Mouse (Mus musculus): ENCODE data around the gene Grap. TPM values are rescaled to one million over a fixed set of nuclear protein-coding genes. Genes with fewer than 3 reads are reported as not detected.
"Not testable (repeated sequence)": the region's sequence is repeated elsewhere in the genome, so short reads cannot be mapped to it uniquely, and the experiment has no call there.

Gene Grap
- polyA plus RNA-seq, 1 experiment from 2014 or later = 12.0 TPM

DNA sequence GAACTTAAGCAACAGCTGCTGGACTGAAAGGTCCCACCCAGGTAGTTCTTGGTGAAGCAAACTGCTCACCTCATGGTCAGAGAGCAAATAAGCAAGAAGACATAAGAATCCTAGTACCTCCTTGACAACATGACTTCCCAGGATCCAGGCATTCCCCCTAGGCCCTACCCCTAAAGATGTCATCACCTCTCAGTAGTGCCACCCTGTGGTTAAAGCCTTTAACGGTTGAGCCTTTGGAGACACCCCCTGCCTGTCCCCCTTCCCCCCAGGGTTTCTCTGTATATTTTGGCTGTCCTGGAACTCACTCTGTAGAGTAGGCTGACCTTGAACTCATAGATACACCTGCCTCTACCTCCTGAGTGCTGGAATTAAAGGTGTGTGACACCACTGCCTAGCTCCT lies 15.7 kb upstream of the Grap start:
- H3K36me3 ChIP-seq (ENCODE audit: control insufficient read depth, insufficient read depth, low read length) = no peaks in the 10 kb centered on the region
- no peak overlapping the region for H3K4me2 ChIP-seq (ENCODE audit: low read length)
- H3K4me3 ChIP-seq (ENCODE audit: low read length) = no peak overlapping the region
- WGBS = 38% methylated on average over 1 of the region's 1 CpGs
- no peaks in the 10 kb centered on the region for H3K9me3 ChIP-seq (ENCODE audit: control insufficient read depth, low read length)
- H3K27me3 ChIP-seq (replicated peaks; ENCODE audit: control insufficient read depth, insufficient read depth, low read length) = no peaks in the 10 kb centered on the region
- H3K27ac ChIP-seq (ENCODE audit: low read depth, low read length) = no peak overlapping the region
- H3K4me1 ChIP-seq (ENCODE audit: control insufficient read depth, insufficient read depth, low read depth, low read length) = no peaks in the 10 kb centered on the region
- no peak overlapping the region for H3K9ac ChIP-seq (ENCODE audit: low read depth, low read length)
- no peak for ATAC-seq

DNA sequence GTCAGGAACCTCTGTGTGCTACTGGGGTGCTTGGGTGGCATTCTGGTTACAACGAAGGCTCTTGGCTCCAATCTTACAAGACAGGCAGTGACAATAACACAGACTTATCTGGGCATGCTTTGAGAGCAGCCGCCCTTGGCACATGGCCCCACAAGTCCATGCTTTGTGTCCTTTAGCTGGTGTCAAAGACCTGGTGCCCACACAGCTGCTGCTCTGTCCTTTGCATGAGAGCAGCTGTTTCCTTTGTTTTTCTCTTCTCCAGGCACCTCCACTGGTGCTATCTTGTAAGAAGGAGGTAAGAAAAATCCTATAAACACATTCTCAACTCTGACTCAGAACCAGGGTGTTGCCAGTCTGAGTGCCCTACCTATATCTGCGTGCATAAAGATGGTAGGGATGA lies 15.2 kb upstream of the Grap start:
- Histone ChIP-seq H3K9me3 (ENCODE audit: control insufficient read depth, low read length) (no peaks in the 10 kb centered on the region), H3K27me3 (replicated peaks; ENCODE audit: control insufficient read depth, insufficient read depth, low read length) (no peaks in the 10 kb centered on the region), H3K4me1 (ENCODE audit: control insufficient read depth, insufficient read depth, low read depth, low read length) (no peaks in the 10 kb centered on the region), H3K4me2 (ENCODE audit: low read length) (no peak overlapping the region), H3K4me3 (ENCODE audit: low read length) (no peak overlapping the region), H3K9ac (ENCODE audit: low read depth, low read length) (no peak overlapping the region), H3K27ac (ENCODE audit: low read depth, low read length) (no peak overlapping the region), H3K36me3 (ENCODE audit: control insufficient read depth, insufficient read depth, low read length) (no peaks in the 10 kb centered on the region)
- ATAC-seq = no peak
- WGBS = 95% methylated on average over 3 of the region's 3 CpGs

DNA sequence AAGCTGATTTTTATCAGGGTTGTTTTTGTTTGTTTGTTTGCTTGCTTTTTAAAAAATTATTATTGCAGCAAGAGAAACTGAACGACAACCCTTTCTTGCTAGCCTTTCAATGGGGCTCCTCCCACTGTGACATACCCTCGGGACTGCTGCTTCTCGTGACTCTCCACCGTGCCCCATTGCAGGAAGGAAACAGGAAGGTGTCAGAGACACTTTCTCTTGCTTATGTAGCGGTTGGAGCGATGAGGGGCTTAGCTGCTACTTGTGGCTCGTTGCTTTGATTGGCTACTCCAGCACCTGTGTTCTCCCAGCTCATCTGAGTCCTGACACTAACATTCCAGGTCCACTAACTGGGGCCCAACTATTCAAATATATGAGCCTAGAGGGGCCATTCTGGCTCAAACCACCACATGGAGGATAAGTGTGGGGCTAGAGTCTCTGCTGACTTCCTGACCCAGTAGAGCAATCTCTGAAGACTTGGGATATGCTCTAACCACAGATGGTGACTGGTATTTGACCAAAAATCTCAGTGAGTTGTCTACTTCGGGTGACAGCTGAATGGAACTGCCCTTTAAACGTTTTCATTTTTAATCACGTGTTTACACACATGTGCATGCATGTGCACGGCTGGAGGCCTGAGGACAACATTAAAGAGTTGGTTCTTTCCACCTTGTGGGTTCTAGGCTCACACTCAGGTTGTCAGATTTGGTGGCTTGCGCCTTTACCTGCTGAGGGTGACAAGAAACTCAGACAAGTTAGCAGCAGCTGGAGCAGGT lies 14.1 kb upstream of the Grap start:
- WGBS = 81% methylated on average over 12 of the region's 12 CpGs
- no peaks in the 10 kb centered on the region for H3K4me1 ChIP-seq (ENCODE audit: control insufficient read depth, insufficient read depth, low read depth, low read length)
- H3K36me3 ChIP-seq (ENCODE audit: control insufficient read depth, insufficient read depth, low read length) = no peaks in the 10 kb centered on the region
- H3K4me3 ChIP-seq (ENCODE audit: low read length) = no peak overlapping the region
- no peak for ATAC-seq
- no peaks in the 10 kb centered on the region for H3K27me3 ChIP-seq (replicated peaks; ENCODE audit: control insufficient read depth, insufficient read depth, low read length)
- H3K9me3 ChIP-seq (ENCODE audit: control insufficient read depth, low read length) = no peaks in the 10 kb centered on the region
- no peak overlapping the region for H3K27ac ChIP-seq (ENCODE audit: low read depth, low read length)
- H3K9ac ChIP-seq (ENCODE audit: low read depth, low read length) = no peak overlapping the region
- no peak overlapping the region for H3K4me2 ChIP-seq (ENCODE audit: low read length)

DNA sequence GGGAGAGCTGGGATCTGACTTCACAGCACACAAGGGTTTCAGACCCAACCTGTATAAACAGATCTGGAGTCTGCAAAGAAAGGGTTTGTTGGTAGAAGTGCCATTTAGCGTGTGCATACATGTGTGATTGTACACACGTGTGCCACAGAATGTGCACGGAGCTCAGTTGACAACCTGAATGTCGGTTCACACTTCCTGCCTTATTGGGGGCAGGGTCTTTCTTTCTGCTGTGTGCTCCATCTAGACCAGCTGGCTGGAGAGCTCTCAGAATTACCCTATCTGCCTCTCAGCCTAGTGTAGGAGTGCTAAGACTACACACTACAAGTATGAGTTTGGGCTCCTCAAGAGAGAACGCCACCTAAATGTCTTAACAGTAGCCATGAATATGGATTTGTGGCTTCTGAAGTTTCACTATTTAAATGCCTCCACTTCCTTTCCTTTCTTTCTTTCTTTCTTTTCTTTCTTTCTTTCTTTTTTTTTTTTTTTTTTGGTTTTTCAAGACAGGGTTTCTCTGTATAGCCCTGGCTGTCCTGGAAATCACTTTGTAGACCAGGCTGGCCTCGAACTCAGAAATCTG lies 13.4 kb upstream of the Grap start:
- WGBS = 93% methylated on average over 6 of the region's 6 CpGs
- no peak for ATAC-seq
- Histone ChIP-seq H3K9ac (ENCODE audit: low read depth, low read length) (no peak overlapping the region), H3K36me3 (ENCODE audit: control insufficient read depth, insufficient read depth, low read length) (no peaks in the 10 kb centered on the region), H3K4me1 (ENCODE audit: control insufficient read depth, insufficient read depth, low read depth, low read length) (no peaks in the 10 kb centered on the region), H3K9me3 (ENCODE audit: control insufficient read depth, low read length) (no peaks in the 10 kb centered on the region), H3K27ac (ENCODE audit: low read depth, low read length) (no peak overlapping the region), H3K4me2 (ENCODE audit: low read length) (no peak overlapping the region), H3K27me3 (replicated peaks; ENCODE audit: control insufficient read depth, insufficient read depth, low read length) (no peaks in the 10 kb centered on the region), H3K4me3 (ENCODE audit: low read length) (no peak overlapping the region)

DNA sequence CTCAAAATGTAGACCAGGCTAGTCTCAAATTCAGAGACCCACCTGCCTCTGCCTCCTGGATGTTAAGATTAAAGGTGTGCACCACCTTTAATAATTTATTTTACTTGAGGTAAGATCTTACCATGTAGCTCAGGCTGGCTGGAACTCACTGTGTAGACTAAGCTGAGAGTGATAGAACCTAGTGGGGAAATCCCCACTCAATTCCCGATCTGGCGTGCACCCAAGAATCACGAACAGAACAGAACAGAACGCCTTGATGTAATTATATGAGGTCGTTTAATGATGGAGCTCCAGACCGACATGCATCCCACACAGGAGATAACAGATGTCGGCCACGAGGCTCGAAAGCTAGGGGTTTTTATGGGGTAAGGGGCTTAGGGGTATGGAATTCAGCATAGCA lies 12.5 kb upstream of the Grap start:
- H3K4me1 ChIP-seq (ENCODE audit: control insufficient read depth, insufficient read depth, low read depth, low read length); H3K4me3 ChIP-seq (ENCODE audit: low read length); H3K27me3 ChIP-seq (replicated peaks; ENCODE audit: control insufficient read depth, insufficient read depth, low read length); H3K9ac ChIP-seq (ENCODE audit: low read depth, low read length); H3K4me2 ChIP-seq (ENCODE audit: low read length); H3K9me3 ChIP-seq (ENCODE audit: control insufficient read depth, low read length); H3K27ac ChIP-seq (ENCODE audit: low read depth, low read length); ATAC-seq; H3K36me3 ChIP-seq (ENCODE audit: control insufficient read depth, insufficient read depth, low read length): not testable (repeated sequence)
- WGBS = 66% methylated on average over 9 of the region's 9 CpGs

DNA sequence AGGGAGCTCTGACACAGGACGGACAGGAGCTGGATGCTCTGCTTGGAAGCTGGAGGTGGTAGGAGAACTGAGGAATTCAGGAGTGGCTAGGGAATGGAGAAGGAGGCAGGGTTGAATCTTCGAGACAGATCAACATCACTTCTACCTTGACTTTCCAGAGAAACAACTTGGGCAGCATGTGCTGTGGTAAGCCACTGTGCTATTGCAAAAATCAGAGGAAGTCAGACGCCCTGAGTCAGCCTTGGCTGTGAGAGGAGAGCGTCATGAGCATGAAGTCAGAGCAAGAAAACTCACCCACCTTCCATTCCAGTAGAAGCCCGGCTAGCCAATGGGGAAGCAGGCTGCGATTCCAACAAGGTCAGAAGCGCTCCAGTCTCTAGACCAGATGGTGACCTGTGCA lies 11.0 kb upstream of the Grap start:
- no peaks in the 10 kb centered on the region for H3K4me1 ChIP-seq (ENCODE audit: control insufficient read depth, insufficient read depth, low read depth, low read length)
- H3K36me3 ChIP-seq (ENCODE audit: control insufficient read depth, insufficient read depth, low read length) = no peaks in the 10 kb centered on the region
- no peak overlapping the region for H3K27ac ChIP-seq (ENCODE audit: low read depth, low read length)
- no peaks in the 10 kb centered on the region for H3K27me3 ChIP-seq (replicated peaks; ENCODE audit: control insufficient read depth, insufficient read depth, low read length)
- no peaks in the 10 kb centered on the region for H3K9me3 ChIP-seq (ENCODE audit: control insufficient read depth, low read length)
- no peak overlapping the region for H3K4me2 ChIP-seq (ENCODE audit: low read length)
- no peak for ATAC-seq
- 92% methylated on average over 7 of the region's 7 CpGs for WGBS
- no peak overlapping the region for H3K9ac ChIP-seq (ENCODE audit: low read depth, low read length)
- H3K4me3 ChIP-seq (ENCODE audit: low read length) = no peak overlapping the region

DNA sequence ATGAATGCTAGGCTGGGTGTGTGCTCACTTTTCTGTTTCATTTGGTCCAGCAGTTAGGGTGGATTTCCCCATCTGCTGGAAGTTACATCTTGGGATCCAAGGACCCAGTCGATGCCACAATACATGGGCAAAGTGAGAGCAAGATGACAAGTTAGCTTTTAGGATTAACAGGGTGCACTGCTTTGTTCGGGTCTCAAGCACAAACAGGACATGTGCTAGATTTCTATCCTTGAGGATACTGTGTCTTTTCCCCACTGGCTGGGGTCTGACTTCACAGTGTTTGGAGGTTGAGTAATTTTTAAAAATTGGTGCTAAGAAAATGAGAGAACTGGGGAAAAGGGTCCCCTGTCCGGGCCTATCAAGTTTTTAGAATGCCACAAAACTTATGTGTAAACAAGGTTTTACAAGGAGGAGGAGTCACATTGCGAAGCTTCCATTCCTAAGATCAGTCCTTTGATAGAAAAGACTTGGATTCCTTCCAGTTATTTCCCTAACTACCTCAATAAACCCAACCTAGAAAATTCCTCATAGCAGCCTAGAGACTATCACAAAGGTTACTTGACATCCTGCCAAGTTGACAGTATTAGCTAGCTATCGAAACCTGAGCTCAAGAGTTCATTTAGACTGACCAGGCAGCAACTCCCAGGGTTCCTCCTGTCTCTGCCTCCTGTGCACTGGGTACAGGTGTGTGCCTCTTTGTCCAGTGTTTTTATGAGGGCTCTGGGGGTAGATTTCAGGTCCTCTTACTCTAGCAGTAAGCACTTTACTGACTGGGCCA lies 9.7 kb upstream of the Grap start:
- ATAC-seq = no peak
- Histone ChIP-seq H3K4me3 (ENCODE audit: low read length) (no peak overlapping the region), H3K4me1 (ENCODE audit: control insufficient read depth, insufficient read depth, low read depth, low read length) (no peaks in the 10 kb centered on the region), H3K4me2 (ENCODE audit: low read length) (no peak overlapping the region), H3K27ac (ENCODE audit: low read depth, low read length) (no peak overlapping the region), H3K9ac (ENCODE audit: low read depth, low read length) (no peak overlapping the region), H3K27me3 (replicated peaks; ENCODE audit: control insufficient read depth, insufficient read depth, low read length) (no peaks in the 10 kb centered on the region), H3K9me3 (ENCODE audit: control insufficient read depth, low read length) (no peaks in the 10 kb centered on the region), H3K36me3 (ENCODE audit: control insufficient read depth, insufficient read depth, low read length) (no peaks in the 10 kb centered on the region)
- WGBS = 86% methylated on average over 5 of the region's 5 CpGs

DNA sequence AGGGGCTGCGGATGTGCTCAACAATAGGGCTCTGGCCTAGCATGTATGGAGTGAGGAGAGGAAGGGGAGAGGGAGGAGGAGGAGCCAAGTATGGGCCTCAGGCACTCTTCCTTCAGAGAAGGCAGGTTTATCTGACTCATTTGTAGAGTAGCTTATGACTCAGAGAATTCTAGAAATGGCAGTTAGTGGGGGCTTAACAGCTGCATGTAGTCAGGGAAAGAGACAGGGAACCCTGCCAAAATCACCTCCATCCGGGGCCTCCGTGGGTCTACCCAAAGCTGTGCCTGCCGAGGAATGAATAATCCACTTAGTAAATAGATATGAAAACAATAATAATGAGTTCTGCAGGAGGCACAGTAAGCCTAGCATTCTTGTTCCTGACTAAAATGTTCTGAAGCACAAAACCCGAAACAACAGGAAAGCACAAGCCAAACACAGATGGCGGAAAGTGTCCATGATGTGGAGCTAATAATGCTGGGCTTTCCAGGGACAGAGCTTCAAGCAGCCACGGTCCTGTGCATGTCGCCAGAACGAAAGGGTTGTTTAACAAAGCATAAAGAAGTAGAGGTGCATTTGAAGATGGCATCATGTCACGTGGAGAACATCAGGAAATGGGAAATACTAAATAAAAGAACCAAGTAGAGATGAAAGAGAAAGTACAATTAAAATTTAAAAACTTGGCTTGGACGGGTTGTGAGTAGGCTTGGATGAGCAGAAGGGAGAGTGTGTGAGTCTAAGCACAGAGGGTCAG lies 8.3 kb upstream of the Grap start:
- Histone ChIP-seq H3K4me3 (ENCODE audit: low read length) (no peak overlapping the region), H3K9me3 (ENCODE audit: control insufficient read depth, low read length) (no peaks in the 10 kb centered on the region), H3K4me1 (ENCODE audit: control insufficient read depth, insufficient read depth, low read depth, low read length) (no peaks in the 10 kb centered on the region), H3K27ac (ENCODE audit: low read depth, low read length) (no peak overlapping the region), H3K9ac (ENCODE audit: low read depth, low read length) (no peak overlapping the region), H3K27me3 (replicated peaks; ENCODE audit: control insufficient read depth, insufficient read depth, low read length) (no peaks in the 10 kb centered on the region), H3K4me2 (ENCODE audit: low read length) (no peak overlapping the region), H3K36me3 (ENCODE audit: control insufficient read depth, insufficient read depth, low read length) (no peaks in the 10 kb centered on the region)
- ATAC-seq = no peak
- WGBS = 68% methylated on average over 11 of the region's 11 CpGs

DNA sequence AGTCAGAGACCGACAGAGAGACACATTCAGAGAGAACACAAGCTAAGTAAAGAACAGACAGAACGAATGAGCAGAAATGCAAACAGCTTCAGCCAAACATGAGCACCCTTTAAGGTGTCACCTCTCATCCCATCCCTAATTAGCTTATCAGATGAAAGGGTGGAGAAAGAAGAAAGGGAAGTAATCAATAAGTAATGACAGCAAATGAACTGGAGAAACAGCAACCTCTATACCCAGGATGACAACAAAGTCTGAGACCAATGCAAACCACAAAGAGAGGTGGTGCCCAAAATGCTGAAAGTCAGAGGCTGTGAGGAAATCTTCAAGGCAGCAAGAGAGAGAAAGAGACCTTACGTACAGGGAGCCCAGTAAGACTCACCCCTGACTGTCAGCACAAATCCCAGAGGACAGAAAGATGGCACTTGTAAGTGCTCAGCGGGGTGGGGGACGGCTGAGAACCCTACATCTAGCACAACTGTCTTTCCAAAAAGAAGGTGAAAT lies 7.7 kb upstream of the Grap start:
- 80% methylated on average over 5 of the region's 5 CpGs for WGBS
- no peaks in the 10 kb centered on the region for H3K27me3 ChIP-seq (replicated peaks; ENCODE audit: control insufficient read depth, insufficient read depth, low read length)

More for the DNA sequence above, 7.7 kb upstream of the Grap start:
- Histone ChIP-seq H3K9me3 (ENCODE audit: control insufficient read depth, low read length) (no peaks in the 10 kb centered on the region), H3K4me1 (ENCODE audit: control insufficient read depth, insufficient read depth, low read depth, low read length) (no peaks in the 10 kb centered on the region), H3K9ac (ENCODE audit: low read depth, low read length) (no peak overlapping the region), H3K36me3 (ENCODE audit: control insufficient read depth, insufficient read depth, low read length) (no peaks in the 10 kb centered on the region), H3K27ac (ENCODE audit: low read depth, low read length) (no peak overlapping the region), H3K4me3 (ENCODE audit: low read length) (no peak overlapping the region), H3K4me2 (ENCODE audit: low read length) (no peak overlapping the region)
- ATAC-seq = no peak
